Mouse (Mus musculus) lung, postnatal 0 days (tissue): ENCODE results near the gene Sirt6.
"Not testable (repeated sequence)": the region's sequence is repeated elsewhere in the genome, so short reads cannot be mapped to it uniquely, and the experiment has no call there.

Experiments
- CTCF ChIP-seq: IDR thresholded peaks from 2 replicates; pipeline ENCODE4 v1.5.1; 2016; ENCODE audit warnings: antibody characterized with exemption, mild to moderate bottlenecking
- EP300 ChIP-seq: IDR thresholded peaks from 2 replicates; pipeline ENCODE4 v1.6.1; 2016; ENCODE audit warnings: antibody characterized with exemption, mild to moderate bottlenecking, control low read depth

- TF ChIP-seq CTCF, EP300: not testable (repeated sequence)
These were observed 21.5 kb upstream of the Sirt6 start, which contains the start of gene Gm10778 for GRCm38 (mm10) chr10:81648803-81649775.
